ENCODE assay signal across 8 mouse cellular contexts in the genomic region with DNA sequence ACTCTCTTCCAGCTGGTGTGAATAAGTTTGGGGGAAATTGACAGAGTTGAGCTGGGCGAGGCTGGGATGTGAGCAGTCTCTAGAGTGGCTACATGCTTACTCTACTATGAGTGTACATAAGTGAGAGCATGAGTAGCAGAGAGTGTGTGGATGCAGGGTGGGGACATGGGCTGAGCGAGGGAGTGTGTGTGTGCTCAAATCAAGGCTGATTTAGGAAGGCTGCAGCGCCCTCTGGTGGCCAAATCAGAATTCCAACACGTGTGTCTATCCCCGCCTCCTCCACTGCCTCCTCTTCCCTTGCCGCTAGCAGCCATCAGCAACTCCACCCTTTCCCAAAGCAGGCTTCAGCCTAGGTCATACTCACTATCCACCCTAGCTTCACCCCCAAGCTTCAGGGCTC. TPM values are rescaled to one million over a fixed set of nuclear protein-coding genes. Genes with fewer than 3 reads are reported as not detected.
DNase-seq lines count a peak whose midpoint lies in the region; ATAC-seq and TF ChIP-seq lines count a peak whose summit lies in the region.

No protein-coding gene starts in this region.

- TF ChIP-seq CTCF in heart, adult 2 months (IDR thresholded peaks at IDR 0.05): peak; percentile 76

- no peak overlapping the region for H3K27ac ChIP-seq in heart, adult 2 months
- no peak overlapping the region for H3K27ac ChIP-seq in heart, embryonic 12.5 days (ENCODE audit: poor library complexity, severe bottlenecking)
- H3K27ac ChIP-seq in kidney, embryonic 14.5 days (ENCODE audit: low read depth, low read length): no peak overlapping the region
- no peak overlapping the region for H3K27ac ChIP-seq in limb, embryonic 14.5 days (replicated peaks; ENCODE audit: low read depth, low read length)
- H3K27ac ChIP-seq in midbrain, embryonic 16.5 days (ENCODE audit: low read length): no peak overlapping the region
- H3K27ac ChIP-seq in stomach, embryonic 14.5 days (ENCODE audit: low read length): no peak overlapping the region

- no peaks in the 10 kb centered on the region; the same call in 1 of the 2 replicates for H3K27me3 ChIP-seq in heart, adult 2 months (ENCODE audit: control insufficient read depth, insufficient read depth, low read length)
- H3K27me3 ChIP-seq in heart, embryonic 12.5 days (replicated peaks): peaks cover 47% of the 10 kb centered on the region
- H3K27me3 ChIP-seq in kidney, embryonic 14.5 days (ENCODE audit: control insufficient read depth, insufficient read depth, low read length): peaks cover 14% of the 10 kb centered on the region
- H3K27me3 ChIP-seq in limb, embryonic 14.5 days (ENCODE audit: control insufficient read depth, insufficient read depth, low read length): peaks cover 26% of the 10 kb centered on the region
- H3K27me3 ChIP-seq in midbrain, embryonic 16.5 days (ENCODE audit: control insufficient read depth, insufficient read depth, low read depth, low read length): peaks cover 9% of the 10 kb centered on the region
- H3K27me3 ChIP-seq in stomach, embryonic 14.5 days (ENCODE audit: control insufficient read depth, insufficient read depth, low read length): peaks cover 16% of the 10 kb centered on the region

- TF ChIP-seq EP300 in heart, adult 2 months (IDR thresholded peaks at IDR 0.05; ENCODE audit: insufficient read depth, low read depth, low read length): no peak

- H3K79me2 ChIP-seq in heart, adult 2 months (replicated peaks; ENCODE audit: control insufficient read depth, insufficient read depth, low read length): no peaks in the 10 kb centered on the region

- 5% methylated on average over 6 of the region's 6 CpGs for WGBS in heart, adult 2 months
- 7% methylated on average over 6 of the region's 6 CpGs for WGBS in heart, embryonic 12.5 days
- WGBS in kidney, embryonic 14.5 days: 9% methylated on average over 6 of the region's 6 CpGs
- 4% methylated on average over 6 of the region's 6 CpGs for WGBS in limb, embryonic 14.5 days
- WGBS in midbrain, embryonic 16.5 days: 4% methylated on average over 6 of the region's 6 CpGs
- WGBS in stomach, embryonic 14.5 days: 5% methylated on average over 6 of the region's 6 CpGs

- H3K36me3 ChIP-seq in heart, adult 2 months (ENCODE audit: control insufficient read depth, insufficient read depth, low read length): no peaks in the 10 kb centered on the region
- no peaks in the 10 kb centered on the region for H3K36me3 ChIP-seq in heart, embryonic 12.5 days
- H3K36me3 ChIP-seq in kidney, embryonic 14.5 days (ENCODE audit: control insufficient read depth, insufficient read depth, low read length): no peaks in the 10 kb centered on the region
- H3K36me3 ChIP-seq in limb, embryonic 14.5 days (ENCODE audit: control insufficient read depth, insufficient read depth, low read length): no peaks in the 10 kb centered on the region
- H3K36me3 ChIP-seq in midbrain, embryonic 16.5 days (ENCODE audit: control insufficient read depth, insufficient read depth, low read length): no peaks in the 10 kb centered on the region
- no peaks in the 10 kb centered on the region for H3K36me3 ChIP-seq in stomach, embryonic 14.5 days (ENCODE audit: control insufficient read depth, insufficient read depth, low read length)

- ATAC-seq in heart, embryonic 12.5 days (ENCODE audit: insufficient number of reproducible peaks, low FRiP score): no peak
- peak; percentile 83 for ATAC-seq in kidney, embryonic 14.5 days (ENCODE audit: low FRiP score, low TSS enrichment)
- ATAC-seq in limb, embryonic 14.5 days (ENCODE audit: low FRiP score, low read depth): peak; percentile 67; the same call in 1 of the 2 replicates
- ATAC-seq in midbrain, embryonic 16.5 days: peak; percentile 66
- ATAC-seq in stomach, embryonic 14.5 days (ENCODE audit: insufficient number of reproducible peaks, insufficient read depth, low FRiP score, low read depth): peak; percentile 80

- intact Hi-C loops in heart, adult 2 months (cut with DNase I): no loop called here
- intact Hi-C loops in gastrocnemius, postnatal 36 days (cut with DNase I): no loop called here

- H3K9ac ChIP-seq in heart, adult 2 months (ENCODE audit: low read depth, low read length): no peak overlapping the region
- H3K9ac ChIP-seq in heart, embryonic 12.5 days: no peak overlapping the region
- H3K9ac ChIP-seq in kidney, embryonic 14.5 days (ENCODE audit: low read depth, low read length): no peak overlapping the region
- no peak overlapping the region for H3K9ac ChIP-seq in limb, embryonic 14.5 days (ENCODE audit: low read depth, low read length, severe bottlenecking)
- H3K9ac ChIP-seq in midbrain, embryonic 16.5 days (ENCODE audit: low read depth, low read length): no peak overlapping the region
- no peak overlapping the region for H3K9ac ChIP-seq in stomach, embryonic 14.5 days (replicated peaks; ENCODE audit: low read depth, low read length)

- no peaks in the 10 kb centered on the region for H3K4me1 ChIP-seq in heart, adult 2 months (ENCODE audit: control insufficient read depth, insufficient read depth, low read length)
- peaks cover 2% of the 10 kb centered on the region for H3K4me1 ChIP-seq in heart, embryonic 12.5 days (replicated peaks)
- 0 out of 2 replicates have a peak, but pooled peaks cover 3% of the 10 kb centered on the region for H3K4me1 ChIP-seq in kidney, embryonic 14.5 days (ENCODE audit: control insufficient read depth, insufficient read depth, low read length)
- H3K4me1 ChIP-seq in limb, embryonic 14.5 days (ENCODE audit: control insufficient read depth, insufficient read depth, low read length): no peaks in the 10 kb centered on the region
- peaks cover 2% of the 10 kb centered on the region for H3K4me1 ChIP-seq in midbrain, embryonic 16.5 days (ENCODE audit: control insufficient read depth, insufficient read depth, low read length)
- H3K4me1 ChIP-seq in stomach, embryonic 14.5 days (ENCODE audit: control insufficient read depth, insufficient read depth, low read length): no peaks in the 10 kb centered on the region

- TF ChIP-seq POLR2A in heart, adult 2 months (IDR thresholded peaks at IDR 0.05; ENCODE audit: insufficient read depth, low read depth, low read length): no peak
- TF ChIP-seq POLR2A in limb, embryonic 14.5 days (IDR thresholded peaks at IDR 0.05; ENCODE audit: borderline replicate concordance, extremely low read depth, insufficient read depth, insufficient read length): no peak

- no peaks in the 10 kb centered on the region for H3K9me3 ChIP-seq in heart, embryonic 12.5 days (replicated peaks)
- no peaks in the 10 kb centered on the region for H3K9me3 ChIP-seq in kidney, embryonic 14.5 days (ENCODE audit: control insufficient read depth, low read length)
- H3K9me3 ChIP-seq in limb, embryonic 14.5 days (ENCODE audit: control insufficient read depth, low read length): no peaks in the 10 kb centered on the region
- no peaks in the 10 kb centered on the region; the same call in 1 of the 2 replicates for H3K9me3 ChIP-seq in midbrain, embryonic 16.5 days (replicated peaks; ENCODE audit: control insufficient read depth, low read length, poor library complexity, severe bottlenecking)
- no peaks in the 10 kb centered on the region for H3K9me3 ChIP-seq in stomach, embryonic 14.5 days (ENCODE audit: control insufficient read depth, low read depth, low read length)

- no peak overlapping the region for H3K4me2 ChIP-seq in heart, embryonic 12.5 days
- no peak overlapping the region for H3K4me2 ChIP-seq in kidney, embryonic 14.5 days (replicated peaks; ENCODE audit: low read depth, low read length)
- no peak overlapping the region for H3K4me2 ChIP-seq in limb, embryonic 14.5 days (replicated peaks; ENCODE audit: low read depth, low read length, severe bottlenecking)
- H3K4me2 ChIP-seq in midbrain, embryonic 16.5 days (ENCODE audit: low read length): no peak overlapping the region
- H3K4me2 ChIP-seq in stomach, embryonic 14.5 days (replicated peaks; ENCODE audit: low read depth, low read length): no peak overlapping the region

- no peak overlapping the region for H3K4me3 ChIP-seq in heart, adult 2 months
- H3K4me3 ChIP-seq in heart, embryonic 12.5 days: no peak overlapping the region
- H3K4me3 ChIP-seq in kidney, embryonic 14.5 days (ENCODE audit: low read length): no peak overlapping the region
- no peak overlapping the region for H3K4me3 ChIP-seq in limb, embryonic 14.5 days (replicated peaks; ENCODE audit: low read length)
- no peak overlapping the region for H3K4me3 ChIP-seq in midbrain, embryonic 16.5 days (ENCODE audit: low read depth, low read length)
- no peak overlapping the region for H3K4me3 ChIP-seq in stomach, embryonic 14.5 days (ENCODE audit: low read depth, low read length)

- DNase-seq in heart, adult 2 months: peak; percentile 64 to 80
- DNase-seq in cerebellum, postnatal 4 days (ENCODE audit: low spot score in 2 of 2): peak; percentile 76 to 85
- peak; percentile 54 to 60 for DNase-seq in gastrocnemius, postnatal 36 days
- peak; percentile 86 for DNase-seq in limb, embryonic 14.5 days (ENCODE audit: low spot score)

RNA-seq across cellular contexts. Expression of gene Gjb3, which starts 5.9 kb away (rescaled TPM):
- total RNA-seq in heart, adult 2 months (2021): not detected
- polyA plus RNA-seq in heart, adult 2 months (2012; rRNA removed): 0.25 TPM in 1 of 2 replicates, not detected in the other
- polyA plus RNA-seq in heart, embryonic 12.5 days (2016; fragmentation: Nextera tagmentation; extraction: Ambion mirVana): 0.19 TPM in 1 of 2 replicates, not detected in the other
- total RNA-seq in gastrocnemius, postnatal 36 days (2021): not detected
- 1.4 and 1.5 TPM in 2 replicates for polyA plus RNA-seq in kidney, embryonic 14.5 days (2014; fragmentation: Nextera tagmentation; extraction: Ambion mirVana)
- 5.1 and 5.3 TPM in 2 replicates for polyA plus RNA-seq in limb, embryonic 14.5 days (2012; rRNA removed)
- polyA plus RNA-seq in limb, embryonic 14.5 days (2014; fragmentation: Nextera tagmentation; extraction: Ambion mirVana): 6.4 and 10.0 TPM in 2 replicates
- 0.11 and 0.55 TPM in 2 replicates for polyA plus RNA-seq in midbrain, embryonic 16.5 days (2015; fragmentation: Nextera tagmentation; extraction: Ambion mirVana)
- 4.3 and 5.2 TPM in 2 replicates for polyA plus RNA-seq in stomach, embryonic 14.5 days (2014; fragmentation: Nextera tagmentation; extraction: Ambion mirVana)

RNA-seq across cellular contexts. Expression of gene Gja4, which starts 10.9 kb away (rescaled TPM):
- 10 to 100 TPM; 12.2 to 12.4 TPM for total RNA-seq in heart, adult 2 months (2021)
- polyA plus RNA-seq in heart, adult 2 months (2012; rRNA removed): 25.1 and 28.7 TPM in 2 replicates
- 33.1 and 37.7 TPM in 2 replicates for polyA plus RNA-seq in heart, embryonic 12.5 days (2016; fragmentation: Nextera tagmentation; extraction: Ambion mirVana)
- 1 to 10 TPM; 4.4 TPM for total RNA-seq in gastrocnemius, postnatal 36 days (2021)
- polyA plus RNA-seq in kidney, embryonic 14.5 days (2014; fragmentation: Nextera tagmentation; extraction: Ambion mirVana): 22.2 and 23.7 TPM in 2 replicates
- 21.3 and 27.5 TPM in 2 replicates for polyA plus RNA-seq in limb, embryonic 14.5 days (2012; rRNA removed)
- 17.7 and 19.0 TPM in 2 replicates for polyA plus RNA-seq in limb, embryonic 14.5 days (2014; fragmentation: Nextera tagmentation; extraction: Ambion mirVana)
- polyA plus RNA-seq in midbrain, embryonic 16.5 days (2015; fragmentation: Nextera tagmentation; extraction: Ambion mirVana): 18.1 and 20.8 TPM in 2 replicates
- 20.3 and 20.7 TPM in 2 replicates for polyA plus RNA-seq in stomach, embryonic 14.5 days (2014; fragmentation: Nextera tagmentation; extraction: Ambion mirVana)

RNA-seq across cellular contexts. Expression of gene Gjb4, which starts 29.1 kb away (rescaled TPM):
- total RNA-seq in heart, adult 2 months (2021): not detected
- 0.12 and 0.14 TPM in 2 replicates for polyA plus RNA-seq in heart, adult 2 months (2012; rRNA removed)
- not detected in 2 replicates for polyA plus RNA-seq in heart, embryonic 12.5 days (2016; fragmentation: Nextera tagmentation; extraction: Ambion mirVana)
- total RNA-seq in gastrocnemius, postnatal 36 days (2021): not detected
- polyA plus RNA-seq in kidney, embryonic 14.5 days (2014; fragmentation: Nextera tagmentation; extraction: Ambion mirVana): 0.70 and 1.3 TPM in 2 replicates
- 0.08 and 0.09 TPM in 2 replicates for polyA plus RNA-seq in limb, embryonic 14.5 days (2012; rRNA removed)
- 0.14 and 0.25 TPM in 2 replicates for polyA plus RNA-seq in limb, embryonic 14.5 days (2014; fragmentation: Nextera tagmentation; extraction: Ambion mirVana)
- 0.13 and 0.14 TPM in 2 replicates for polyA plus RNA-seq in midbrain, embryonic 16.5 days (2015; fragmentation: Nextera tagmentation; extraction: Ambion mirVana)
- polyA plus RNA-seq in stomach, embryonic 14.5 days (2014; fragmentation: Nextera tagmentation; extraction: Ambion mirVana): 0.35 TPM in 1 of 2 replicates, not detected in the other

RNA-seq across cellular contexts. Expression of gene Gjb5, which starts 33.2 kb away (rescaled TPM):
- under 1 TPM; 0.16 to 0.29 TPM for total RNA-seq in heart, adult 2 months (2021)
- 0.78 and 1.1 TPM in 2 replicates for polyA plus RNA-seq in heart, adult 2 months (2012; rRNA removed)
- polyA plus RNA-seq in heart, embryonic 12.5 days (2016; fragmentation: Nextera tagmentation; extraction: Ambion mirVana): 0.15 and 0.24 TPM in 2 replicates
- total RNA-seq in gastrocnemius, postnatal 36 days (2021): under 1 TPM in 1 of 2 experiments, not detected in 1; 0.25 TPM
- 2.7 and 2.8 TPM in 2 replicates for polyA plus RNA-seq in kidney, embryonic 14.5 days (2014; fragmentation: Nextera tagmentation; extraction: Ambion mirVana)
- polyA plus RNA-seq in limb, embryonic 14.5 days (2012; rRNA removed): 0.45 and 0.73 TPM in 2 replicates
- polyA plus RNA-seq in limb, embryonic 14.5 days (2014; fragmentation: Nextera tagmentation; extraction: Ambion mirVana): 0.41 and 0.64 TPM in 2 replicates
- polyA plus RNA-seq in midbrain, embryonic 16.5 days (2015; fragmentation: Nextera tagmentation; extraction: Ambion mirVana): 0.18 TPM in 1 of 2 replicates, not detected in the other
- 0.38 and 1.0 TPM in 2 replicates for polyA plus RNA-seq in stomach, embryonic 14.5 days (2014; fragmentation: Nextera tagmentation; extraction: Ambion mirVana)
